Mouse (Mus musculus) CD4-positive, CD25-positive, alpha-beta regulatory T cell, adult 9 weeks (primary cell): ENCODE data around the gene Hist1h2br. TPM values are rescaled to one million over a fixed set of nuclear protein-coding genes. Genes with fewer than 3 reads are reported as not detected.

Source experiments
- polyA plus RNA-seq: library from polyadenylated mRNA; unstranded; fragments of 100-300 nt; shearing (Covaris generic); gene quantifications from one replicate; pipeline ENCODE4 v1.2.1, GENCODE M21; 2017

The Hist1h2br gene
- polyA plus RNA-seq, result 5.6 TPM

GRCm38 (mm10) chr13:21833461-21833860 is at the start of gene Hist1h2br, which contains the start of gene Hist1h2ap:
TSS of gene Hist1h2br (plus strand) at chr13:21833743.
TSS of gene Hist1h2ap (minus strand) at chr13:21833507.

GRCm38 (mm10) chr13:21786899-21787629 is 46.5 kb upstream of the Hist1h2br start, which contains the start of the genes Hist1h2an and Hist1h2bp:
TSS of gene Hist1h2an (minus strand) at chr13:21787218.
TSS of gene Hist1h2bp (plus strand) at chr13:21787461.

GRCm38 (mm10) chr13:21810073-21810472 is 23.5 kb upstream of the Hist1h2br start, which contains the start of the genes Hist1h2bq and Hist1h2ao:
TSS of gene Hist1h2bq (minus strand) at chr13:21810197.
TSS of gene Hist1h2ao (plus strand) at chr13:21810465.

GRCm38 (mm10) chr13:21811539-21811938 is 22.0 kb upstream of the Hist1h2br start, which contains the start of gene Hist1h4m:
TSS of gene Hist1h4m (plus strand) at chr13:21811746.

GRCm38 (mm10) chr13:21831418-21832394 is 1.8 kb upstream of the Hist1h2br start, which contains the start of gene Hist1h4n:
TSS of gene Hist1h4n (minus strand) at chr13:21832196.

Other genes with a start within 250 kb of the Hist1h2br start
- not detected for gene Olfr1362, start 219.7 kb upstream of the Hist1h2br start, polyA plus RNA-seq
- not detected for gene Olfr11, start 191.2 kb upstream of the Hist1h2br start, polyA plus RNA-seq
- gene Olfr1361, start 170.4 kb upstream of the Hist1h2br start, polyA plus RNA-seq, result not detected
- gene Olfr1360, start 156.3 kb upstream of the Hist1h2br start, polyA plus RNA-seq, result not detected
- not detected for gene Olfr1359, start 135.6 kb upstream of the Hist1h2br start, polyA plus RNA-seq
- gene Hist1h2bl, start 117.6 kb upstream of the Hist1h2br start, polyA plus RNA-seq, result not detected
- not detected for gene Hist1h2ai, start 117.3 kb upstream of the Hist1h2br start, polyA plus RNA-seq
- not detected for gene Hist1h3h, start 116.1 kb upstream of the Hist1h2br start, polyA plus RNA-seq
- gene Hist1h2bm, start 111.7 kb upstream of the Hist1h2br start, polyA plus RNA-seq, result not detected
- gene Hist1h4j, start 98.7 kb upstream of the Hist1h2br start, polyA plus RNA-seq, result not detected
- 25.5 TPM for gene Hist1h4k, start 83.2 kb upstream of the Hist1h2br start, polyA plus RNA-seq
- gene Hist1h2ak, start 79.9 kb upstream of the Hist1h2br start, polyA plus RNA-seq, result not detected
- 4.6 TPM for gene Hist1h2bn, start 79.6 kb upstream of the Hist1h2br start, polyA plus RNA-seq
- 4.1 TPM for gene Hist1h1b, start 53.1 kb upstream of the Hist1h2br start, polyA plus RNA-seq
- gene Hist1h3i, start 50.4 kb upstream of the Hist1h2br start, polyA plus RNA-seq, result 0.91 TPM
- gene Hist1h2an, start 46.5 kb upstream of the Hist1h2br start, polyA plus RNA-seq, result not detected
- not detected for gene Hist1h2bp, start 46.3 kb upstream of the Hist1h2br start, polyA plus RNA-seq
- 5.5 TPM for gene Hist1h2bq, start 23.5 kb upstream of the Hist1h2br start, polyA plus RNA-seq
- not detected for gene Hist1h2ao, start 23.3 kb upstream of the Hist1h2br start, polyA plus RNA-seq
- gene Hist1h4m, start 22.0 kb upstream of the Hist1h2br start, polyA plus RNA-seq, result 26.8 TPM
- not detected for gene Hist1h4n, start 1.5 kb upstream of the Hist1h2br start, polyA plus RNA-seq
- 44.7 TPM for gene Hist1h2ap, start 236 bp upstream of the Hist1h2br start, polyA plus RNA-seq
- 0.17 TPM for gene Zfp184, start 111.4 kb downstream of the Hist1h2br start, polyA plus RNA-seq
- not detected for gene Pom121l2, start 147.5 kb downstream of the Hist1h2br start, polyA plus RNA-seq
- gene Prss16, start 176.0 kb downstream of the Hist1h2br start, polyA plus RNA-seq, result 0.77 TPM
- 1.9 TPM for gene Hist1h2ah, start 201.8 kb downstream of the Hist1h2br start, polyA plus RNA-seq
- gene Hist1h2bk, start 202.1 kb downstream of the Hist1h2br start, polyA plus RNA-seq, result not detected
- 11.9 TPM for gene Hist1h4i, start 207.6 kb downstream of the Hist1h2br start, polyA plus RNA-seq
- gene Hist1h2ag, start 209.2 kb downstream of the Hist1h2br start, polyA plus RNA-seq, result 1.5 TPM
- 2.9 TPM for gene Hist1h2bj, start 209.5 kb downstream of the Hist1h2br start, polyA plus RNA-seq